Mouse (Mus musculus) heart, embryonic 13.5 days (tissue): Measurements from ENCODE around the gene Pdgfra. TPM values are rescaled to one million over a fixed set of nuclear protein-coding genes. Genes with fewer than 3 reads are reported as not detected.

Source experiments
- ATAC-seq: fragments of 200-750 bp; cut with Nextera tagmentation; 2 replicates; pipeline ENCODE4 v1.8.0; 2017; ENCODE audit warnings: moderate TSS enrichment; ENCODE audit not compliant: insufficient number of reproducible peaks, low FRiP score, low TSS enrichment; ENCODE audit errors: extremely low read depth
- H3K27ac ChIP-seq: fragments of 300-500 bp; sonication (generic); replicated peaks from 2 replicates; pipeline ENCODE4 v1.5.1; 2015; ENCODE audit warnings: moderate library complexity, mild to moderate bottlenecking, inconsistent platforms
- H3K27me3 ChIP-seq: fragments of 300-500 bp; sonication (generic); replicated peaks from 2 replicates; pipeline ENCODE4 v1.6.1; 2015; ENCODE audit warnings: mild to moderate bottlenecking, inconsistent platforms
- H3K36me3 ChIP-seq: fragments of 300-500 bp; sonication (generic); 2 replicates; pipeline ENCODE4 v1.6.1; 2015; ENCODE audit warnings: mild to moderate bottlenecking, inconsistent platforms
- H3K4me1 ChIP-seq: fragments of 300-500 bp; sonication (generic); 2 replicates; pipeline ENCODE4 v1.6.1; 2015; ENCODE audit warnings: inconsistent platforms
- H3K4me2 ChIP-seq: fragments of 300-500 bp; sonication (generic); 2 replicates; pipeline ENCODE4 v1.6.1; 2015; ENCODE audit warnings: inconsistent platforms, mild to moderate bottlenecking, moderate library complexity
- H3K4me3 ChIP-seq: fragments of 300-500 bp; sonication (generic); 2 replicates; pipeline ENCODE4 v1.5.1; 2015; ENCODE audit warnings: moderate library complexity, mild to moderate bottlenecking, inconsistent platforms
- H3K9ac ChIP-seq: fragments of 300-500 bp; sonication (generic); 2 replicates; pipeline ENCODE4 v1.6.1; 2015; ENCODE audit warnings: inconsistent platforms, mild to moderate bottlenecking, moderate library complexity
- H3K9me3 ChIP-seq: fragments of 300-500 bp; sonication (generic); 2 replicates; pipeline ENCODE4 v1.6.1; 2016; ENCODE audit warnings: inconsistent platforms
- WGBS: fragments of 180-500 bp; shearing (Covaris S2); methylation state at CpG from one replicate; pipeline ENCODE4 v1.1.7; 2015; ENCODE audit warnings: mixed read lengths; 5-methylcytosine and 5-hydroxymethylcytosine counted together
- polyA plus RNA-seq: library from polyadenylated mRNA; unstranded; fragments of >200 nt; fragmentation: Nextera tagmentation; extraction: Ambion mirVana; gene quantifications from 2 replicates; pipeline ENCODE4 v1.2.1, GENCODE M21; 2015

The Pdgfra gene
- polyA plus RNA-seq = 16.6 and 20.7 TPM in 2 replicates

DNA sequence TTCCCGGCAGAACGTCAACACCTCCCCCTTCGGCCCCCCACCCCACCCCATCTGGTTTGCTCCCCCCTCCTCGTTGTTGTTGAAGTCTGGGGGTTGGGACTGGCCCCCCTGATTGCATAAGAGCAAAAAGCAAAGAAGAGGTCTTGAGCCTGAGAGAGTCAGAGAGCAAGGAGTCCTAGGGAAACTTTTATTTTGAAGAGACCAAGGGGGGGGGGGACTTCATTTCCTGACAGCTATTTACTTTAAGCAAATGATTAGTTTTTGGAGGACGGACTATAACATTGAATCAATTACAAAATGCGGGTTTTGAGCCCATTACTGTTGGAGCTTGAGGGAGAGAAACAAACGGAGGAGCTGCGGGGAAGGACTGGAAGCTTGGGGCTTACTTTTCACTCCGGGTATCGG lies at the start of gene Pdgfra:
Gene Pdgfra, plus strand, starts transcription at position 272 of the 405 bp plus-strand sequence.
- Histone ChIP-seq H3K4me2 (peak within 1 kb of the TSS; percentile 92), H3K27ac (peak within 1 kb of the TSS; percentile 91), H3K4me1 (peaks cover 60% of the 10 kb centered on the region), H3K9me3 (no peaks in the 10 kb centered on the region), H3K4me3 (peak within 1 kb of the TSS; percentile 62), H3K27me3 (peaks cover 82% of the 10 kb centered on the region), H3K9ac (peak within 1 kb of the TSS; percentile 88), H3K36me3 (no peaks in the 10 kb centered on the region)
- no peak for ATAC-seq
- WGBS = under 1% methylated on average over 10 of the region's 10 CpGs

- Histone ChIP-seq H3K27me3 (peaks cover 19% of the 10 kb centered on the region; the same call in 1 of the 2 replicates), H3K9ac (no peak overlapping the region), H3K4me2 (no peak overlapping the region), H3K9me3 (peaks cover 4% of the 10 kb centered on the region; the same call in 1 of the 2 replicates), H3K36me3 (no peaks in the 10 kb centered on the region), H3K27ac (no peak overlapping the region), H3K4me1 (no peaks in the 10 kb centered on the region), H3K4me3 (no peak overlapping the region)
- no peak for ATAC-seq
- 69% methylated on average over 3 of the region's 3 CpGs for WGBS
These were observed 45.6 kb upstream of the Pdgfra start for GRCm38 (mm10) chr5:75106511-75106910.

- H3K27ac ChIP-seq = no peak overlapping the region
- H3K36me3 ChIP-seq = no peaks in the 10 kb centered on the region
- no peak overlapping the region for H3K9ac ChIP-seq
- H3K27me3 ChIP-seq = peaks cover 3% of the 10 kb centered on the region; the same call in 1 of the 2 replicates
- H3K4me2 ChIP-seq = no peak overlapping the region
- peaks cover 4% of the 10 kb centered on the region; the same call in 1 of the 2 replicates for H3K9me3 ChIP-seq
- 22% methylated on average over 5 of the region's 5 CpGs for WGBS
- no peak for ATAC-seq
- no peaks in the 10 kb centered on the region for H3K4me1 ChIP-seq
- no peak overlapping the region for H3K4me3 ChIP-seq
These were observed 42.7 kb upstream of the Pdgfra start for GRCm38 (mm10) chr5:75109368-75109767.

DNA sequence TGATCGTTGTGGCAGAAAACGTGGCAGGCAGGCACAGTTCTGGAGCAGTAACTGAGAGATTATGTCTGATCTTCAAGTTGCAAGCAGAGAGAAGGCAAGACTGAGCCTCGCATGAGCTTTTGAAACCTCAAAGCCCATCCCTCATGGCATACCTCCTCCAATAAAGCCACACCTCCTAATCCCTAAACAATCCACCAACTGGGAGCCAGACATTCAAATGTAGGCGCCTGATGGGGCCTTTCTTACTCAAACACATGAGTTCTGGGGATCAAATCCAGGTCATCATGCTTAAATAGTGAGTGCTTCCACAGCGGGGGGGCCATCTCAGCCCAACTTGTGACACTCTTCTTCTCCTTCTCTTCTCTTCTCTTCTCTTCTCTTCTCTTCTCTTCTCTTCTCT lies 40.3 kb upstream of the Pdgfra start:
- ATAC-seq = no peak
- H3K9me3 ChIP-seq = peaks cover 4% of the 10 kb centered on the region; the same call in 1 of the 2 replicates
- H3K4me1 ChIP-seq = no peaks in the 10 kb centered on the region
- 69% methylated on average over 5 of the region's 5 CpGs for WGBS
- no peak overlapping the region for H3K4me3 ChIP-seq
- H3K27me3 ChIP-seq = peaks cover 10% of the 10 kb centered on the region; the same call in 1 of the 2 replicates
- H3K9ac ChIP-seq = no peak overlapping the region
- H3K4me2 ChIP-seq = no peak overlapping the region
- no peak overlapping the region for H3K27ac ChIP-seq
- no peaks in the 10 kb centered on the region for H3K36me3 ChIP-seq

- H3K27ac ChIP-seq = no peak overlapping the region
- no peak overlapping the region for H3K4me3 ChIP-seq
- H3K9me3 ChIP-seq = no peaks in the 10 kb centered on the region
- no peak for ATAC-seq
- no peak overlapping the region for H3K4me2 ChIP-seq
- WGBS = 54% methylated on average over 7 of the region's 7 CpGs
- no peaks in the 10 kb centered on the region for H3K4me1 ChIP-seq
- H3K9ac ChIP-seq = no peak overlapping the region
- H3K27me3 ChIP-seq = peaks cover 10% of the 10 kb centered on the region; the same call in 1 of the 2 replicates
- no peaks in the 10 kb centered on the region for H3K36me3 ChIP-seq
These were observed 33.3 kb upstream of the Pdgfra start for GRCm38 (mm10) chr5:75118840-75119239.

- Histone ChIP-seq H3K36me3 (no peaks in the 10 kb centered on the region), H3K9me3 (no peaks in the 10 kb centered on the region), H3K4me1 (no peaks in the 10 kb centered on the region), H3K27me3 (peaks cover 1% of the 10 kb centered on the region; the same call in 1 of the 2 replicates), H3K4me2 (no peak overlapping the region), H3K9ac (no peak overlapping the region), H3K4me3 (no peak overlapping the region), H3K27ac (no peak overlapping the region)
- WGBS = 37% methylated on average over 5 of the region's 5 CpGs
- no peak for ATAC-seq
These were observed 30.4 kb upstream of the Pdgfra start for GRCm38 (mm10) chr5:75121646-75122045.

GRCm38 (mm10) chr5:75134681-75135080 lies 17.4 kb upstream of the Pdgfra start:
- Histone ChIP-seq H3K27me3 (peaks cover 3% of the 10 kb centered on the region; the same call in 1 of the 2 replicates), H3K9me3 (no peaks in the 10 kb centered on the region), H3K4me1 (no peaks in the 10 kb centered on the region), H3K9ac (no peak overlapping the region), H3K4me2 (no peak overlapping the region), H3K36me3 (no peaks in the 10 kb centered on the region), H3K4me3 (no peak overlapping the region), H3K27ac (no peak overlapping the region)
- no peak for ATAC-seq
- 74% methylated on average over 7 of the region's 7 CpGs for WGBS

DNA sequence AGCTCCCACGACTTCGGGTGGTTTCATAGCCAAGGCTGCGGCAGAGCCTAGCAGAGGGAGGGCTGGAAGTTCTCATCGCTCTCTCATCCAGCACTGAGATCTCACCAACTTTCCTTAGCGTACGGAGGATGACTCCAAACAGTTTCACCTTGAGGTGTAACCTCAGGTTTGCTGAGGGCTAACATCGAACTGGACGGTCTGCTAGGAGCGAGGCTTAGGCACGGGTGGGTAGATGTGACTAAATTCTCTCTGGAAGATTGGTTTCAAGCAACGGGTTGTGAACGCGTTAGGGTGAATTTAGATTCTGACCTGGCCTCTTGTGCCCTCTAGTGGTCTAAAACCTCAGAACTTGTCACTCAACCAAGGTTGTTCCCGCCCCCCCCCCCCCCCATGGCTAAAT lies 9.0 kb upstream of the Pdgfra start:
- Histone ChIP-seq H3K27ac (no peak overlapping the region), H3K36me3 (no peaks in the 10 kb centered on the region), H3K4me2 (peak overlapping the region; percentile 77), H3K4me3 (peak overlapping the region; percentile 49), H3K9ac (peak overlapping the region; percentile 74), H3K4me1 (peaks cover 9% of the 10 kb centered on the region), H3K9me3 (no peaks in the 10 kb centered on the region), H3K27me3 (peaks cover 53% of the 10 kb centered on the region)
- no peak for ATAC-seq
- WGBS = 2% methylated on average over 14 of the region's 14 CpGs

DNA sequence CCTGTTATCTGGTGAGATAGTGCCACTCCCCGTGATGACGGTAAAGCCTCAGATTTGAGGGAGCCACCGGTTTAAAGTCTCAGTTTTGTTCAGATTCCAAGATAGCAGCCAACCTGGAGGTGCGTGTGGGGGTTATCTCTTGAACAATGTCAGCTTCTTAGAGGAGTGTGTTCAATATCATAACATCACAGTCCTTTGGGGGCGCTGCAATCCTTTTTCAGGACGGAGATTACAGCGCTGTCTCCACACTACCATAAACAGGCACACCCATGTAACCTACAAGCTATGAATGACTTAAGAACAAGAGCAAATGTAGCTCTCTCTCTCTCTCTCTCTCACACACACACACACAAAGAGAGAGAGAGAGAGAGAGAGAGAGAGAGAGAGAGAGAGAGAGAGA lies 8.3 kb upstream of the Pdgfra start:
- 15% methylated on average over 7 of the region's 7 CpGs for WGBS
- ATAC-seq = no peak; the same call in 1 of the 2 replicates
- no peak overlapping the region for H3K4me3 ChIP-seq

DNA sequence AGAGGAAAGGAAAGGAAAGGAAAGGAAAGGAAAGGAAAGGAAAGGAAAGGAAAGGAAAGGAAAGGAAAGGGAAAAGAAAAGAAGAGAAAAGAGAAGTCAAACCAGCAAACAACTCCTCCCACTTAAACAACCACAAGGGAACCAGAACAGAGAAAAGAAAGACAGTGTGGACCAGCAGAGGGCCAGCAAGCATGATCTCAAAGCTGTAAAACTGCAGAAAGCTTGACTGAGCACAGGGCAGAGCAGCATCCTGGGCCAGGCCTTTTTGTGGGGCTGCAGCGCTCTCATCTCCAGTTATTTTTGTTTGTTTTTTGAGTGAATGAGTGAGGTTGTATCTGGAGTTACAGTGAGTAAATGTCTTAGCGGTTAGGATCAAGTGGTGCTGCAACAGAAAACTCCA lies 6.8 kb upstream of the Pdgfra start:
- H3K27me3 ChIP-seq = peaks cover 68% of the 10 kb centered on the region
- WGBS = 83% methylated on average over 2 of the region's 2 CpGs

More for the DNA sequence above, 8.3 kb upstream of the Pdgfra start:
- peaks cover 59% of the 10 kb centered on the region for H3K27me3 ChIP-seq
- no peaks in the 10 kb centered on the region for H3K36me3 ChIP-seq
- peak overlapping the region; percentile 77 for H3K4me2 ChIP-seq
- no peaks in the 10 kb centered on the region for H3K9me3 ChIP-seq
- H3K4me1 ChIP-seq = peaks cover 13% of the 10 kb centered on the region
- no peak overlapping the region for H3K27ac ChIP-seq
- H3K9ac ChIP-seq = no peak overlapping the region

DNA sequence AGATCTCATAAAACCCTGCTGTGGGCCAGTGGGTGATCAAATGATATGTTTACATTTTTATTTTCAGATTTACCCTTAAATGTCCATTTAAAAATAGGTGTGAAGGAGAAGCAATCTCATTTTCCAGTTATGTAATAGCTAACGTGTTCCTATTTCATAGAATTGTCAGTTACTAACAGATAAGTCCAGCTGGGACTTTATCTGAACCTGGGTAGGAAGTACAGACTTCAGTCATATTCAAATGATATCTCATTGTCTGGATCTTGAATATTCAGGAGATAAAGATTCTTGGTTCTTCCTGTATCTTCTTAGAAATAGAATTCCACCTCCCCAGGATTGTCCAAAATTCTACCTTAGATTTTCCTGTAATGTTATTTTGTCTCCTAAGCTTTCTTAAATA lies 5.6 kb upstream of the Pdgfra start:
- whole genome bisulfite sequencing = 72% methylated on average over 1 of the region's 1 CpGs
- H3K27me3 ChIP-seq = peaks cover 79% of the 10 kb centered on the region

More for the DNA sequence above, 6.8 kb upstream of the Pdgfra start:
- H3K4me2 ChIP-seq = no peak overlapping the region
- no peak overlapping the region for H3K4me3 ChIP-seq
- peaks cover 29% of the 10 kb centered on the region for H3K4me1 ChIP-seq
- no peak overlapping the region for H3K9ac ChIP-seq
- no peak for ATAC-seq
- H3K36me3 ChIP-seq = no peaks in the 10 kb centered on the region
- no peaks in the 10 kb centered on the region for H3K9me3 ChIP-seq
- no peak overlapping the region for H3K27ac ChIP-seq

More for the DNA sequence above, 5.6 kb upstream of the Pdgfra start:
- no peak overlapping the region for H3K4me3 ChIP-seq
- peaks cover 40% of the 10 kb centered on the region for H3K4me1 ChIP-seq
- no peak overlapping the region for H3K9ac ChIP-seq
- H3K27ac ChIP-seq = no peak overlapping the region
- no peaks in the 10 kb centered on the region for H3K36me3 ChIP-seq
- no peak overlapping the region for H3K4me2 ChIP-seq
- no peaks in the 10 kb centered on the region for H3K9me3 ChIP-seq
- ATAC-seq = no peak
